Mouse (Mus musculus) lung, postnatal 36 days (tissue): ENCODE measurements at regions not wholly inside any gene's neighbourhood (a gene's known extent, or its start where the extent isn't known, plus 50 kb on each side); places are given as distances from the start of the nearest gene placed in this dataset.

Experiments
- DNase-seq: peaks from one replicate; pipeline ENCODE4 v3.0.0; 2022; ENCODE audit warnings: mixed read lengths

DNA sequence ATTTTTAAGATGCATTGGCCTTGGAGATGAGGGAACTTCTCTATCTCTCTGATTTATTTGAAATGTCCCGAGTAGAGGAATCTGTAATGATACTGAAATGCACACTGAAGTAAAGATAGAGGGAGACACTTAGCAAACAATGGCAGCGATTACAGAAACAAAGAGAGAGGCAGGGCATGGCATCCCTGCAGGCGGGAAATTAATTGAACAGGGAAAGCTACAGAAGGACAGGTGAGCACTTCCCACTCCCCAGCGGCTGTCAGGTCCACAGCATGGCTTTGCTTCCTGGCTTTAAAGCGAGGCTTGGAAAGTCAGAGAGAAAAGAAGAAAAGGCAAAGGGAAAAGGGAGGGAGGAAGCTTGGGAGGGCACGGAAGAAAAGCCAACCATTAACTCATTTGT, 125.3 kb upstream of the Cnr1 start:
- no peak for DNase-seq

DNA sequence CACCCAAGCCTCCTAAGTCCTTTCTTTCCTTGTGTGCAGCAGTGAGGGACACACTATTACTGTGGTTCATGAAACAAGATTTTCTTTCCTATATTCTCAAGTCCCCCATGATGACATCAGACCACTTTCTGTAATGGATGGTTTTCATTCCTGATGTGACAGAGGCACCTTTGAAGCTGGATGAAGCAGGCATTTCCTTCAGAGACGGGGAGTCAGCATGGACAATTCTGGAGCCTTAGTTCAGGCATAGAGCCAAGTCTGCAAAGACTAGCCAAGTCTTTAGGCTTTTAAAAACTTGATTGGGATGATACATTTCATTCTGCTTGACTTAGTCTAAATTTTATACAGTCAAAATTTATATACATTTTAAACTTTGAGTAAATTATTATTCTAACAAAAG, 124.6 kb upstream of the Cnr1 start:
- DNase-seq: no peak

DNA sequence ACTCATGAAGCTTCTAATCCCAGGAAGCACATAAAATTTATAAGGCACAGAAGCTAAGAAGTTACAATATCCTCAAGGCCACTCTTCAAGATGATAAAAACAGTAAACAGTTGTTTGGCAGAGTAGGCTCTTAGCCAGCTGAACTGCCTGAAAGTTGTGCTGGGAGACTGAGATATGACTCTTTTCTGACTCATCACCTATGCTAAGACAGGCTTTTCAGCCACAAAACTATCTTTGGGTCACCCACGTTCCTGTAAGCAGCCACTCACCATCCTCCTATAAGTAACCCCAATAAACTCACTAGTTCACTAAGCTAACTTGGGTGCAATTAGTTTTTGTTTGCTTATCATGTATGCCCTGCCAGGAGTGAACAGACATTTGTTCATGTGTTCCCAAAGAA, 112.1 kb upstream of the Cnr1 start:
- DNase-seq: no peak

DNA sequence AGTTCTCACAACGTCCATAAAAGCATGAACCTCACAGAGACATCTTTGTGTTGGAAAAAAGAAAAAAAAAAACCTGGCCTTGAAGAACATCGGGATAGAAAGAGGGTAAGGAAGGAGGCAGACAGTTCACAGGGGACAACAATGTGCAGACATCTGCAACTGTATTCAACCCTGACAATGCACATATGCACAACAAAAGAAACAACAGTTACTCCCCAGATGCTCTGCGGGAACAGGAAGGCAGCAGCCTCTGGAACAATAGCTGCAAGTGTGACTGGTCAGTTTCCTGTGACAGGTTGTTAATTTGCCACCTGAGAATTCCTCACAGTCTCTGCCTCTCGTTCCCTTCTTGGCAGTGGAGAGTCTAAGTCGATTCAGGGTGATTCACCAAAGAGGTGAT, 100.5 kb upstream of the Cnr1 start:
- DNase-seq: no peak

DNA sequence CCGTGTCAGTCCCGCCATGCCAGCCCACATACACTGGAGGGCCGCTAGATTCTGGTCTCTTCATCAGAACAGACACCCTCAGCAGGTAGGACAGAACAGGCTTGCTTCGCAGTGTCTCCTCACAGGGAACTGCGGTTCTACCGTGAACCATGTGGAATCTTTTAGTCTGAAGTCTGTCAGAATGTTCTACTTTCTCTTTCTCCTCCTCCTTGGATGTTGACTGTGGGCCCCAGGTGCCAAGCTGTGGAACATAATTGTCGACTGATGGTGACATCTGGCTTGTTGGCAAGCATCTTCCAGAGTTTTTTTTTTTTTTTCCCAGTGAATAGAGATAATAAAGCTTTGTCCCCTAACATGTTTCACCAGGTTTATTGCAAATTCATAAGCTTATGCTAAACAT, 91.3 kb upstream of the Cnr1 start:
- DNase-seq: no peak

DNA sequence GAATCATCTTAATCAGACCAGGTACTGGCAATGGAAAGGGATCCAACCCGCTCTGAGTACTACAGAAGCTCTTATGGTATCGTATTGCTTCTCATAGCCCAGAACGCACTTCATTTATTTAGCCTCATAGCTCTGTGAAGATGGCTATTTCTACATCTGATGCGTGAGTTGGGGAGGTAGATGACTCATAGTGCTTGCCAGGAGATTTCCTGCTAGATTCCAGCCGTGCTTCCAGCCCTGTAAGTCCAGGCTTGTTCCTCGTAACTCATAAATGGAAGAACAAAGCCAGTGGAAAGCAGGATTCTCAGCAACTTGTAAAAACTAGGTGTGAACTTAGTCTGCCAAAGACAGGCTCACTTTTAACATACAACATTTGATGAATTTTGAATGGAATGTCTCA, 86.0 kb upstream of the Cnr1 start:
- no peak for DNase-seq

DNA sequence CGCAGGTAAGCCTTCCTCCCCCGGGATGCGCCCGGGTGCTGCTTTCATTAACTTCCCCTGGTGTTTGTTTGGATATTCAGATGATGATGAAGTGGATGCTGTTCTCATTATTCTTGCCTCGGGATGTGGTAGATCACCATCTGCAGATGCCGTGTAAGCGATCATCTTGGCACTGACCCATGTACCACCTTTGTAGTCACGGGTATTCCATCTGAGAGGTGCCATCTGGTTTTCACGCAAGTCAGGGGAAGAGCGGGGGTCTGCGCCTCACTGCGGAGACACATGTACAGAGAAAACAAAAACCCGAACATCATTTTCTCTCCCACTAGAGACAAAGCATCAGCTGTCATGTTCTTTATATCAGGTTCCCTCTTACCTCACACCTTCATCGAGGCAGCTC, 84.3 kb upstream of the Cnr1 start:
- DNase-seq: no peak

DNA sequence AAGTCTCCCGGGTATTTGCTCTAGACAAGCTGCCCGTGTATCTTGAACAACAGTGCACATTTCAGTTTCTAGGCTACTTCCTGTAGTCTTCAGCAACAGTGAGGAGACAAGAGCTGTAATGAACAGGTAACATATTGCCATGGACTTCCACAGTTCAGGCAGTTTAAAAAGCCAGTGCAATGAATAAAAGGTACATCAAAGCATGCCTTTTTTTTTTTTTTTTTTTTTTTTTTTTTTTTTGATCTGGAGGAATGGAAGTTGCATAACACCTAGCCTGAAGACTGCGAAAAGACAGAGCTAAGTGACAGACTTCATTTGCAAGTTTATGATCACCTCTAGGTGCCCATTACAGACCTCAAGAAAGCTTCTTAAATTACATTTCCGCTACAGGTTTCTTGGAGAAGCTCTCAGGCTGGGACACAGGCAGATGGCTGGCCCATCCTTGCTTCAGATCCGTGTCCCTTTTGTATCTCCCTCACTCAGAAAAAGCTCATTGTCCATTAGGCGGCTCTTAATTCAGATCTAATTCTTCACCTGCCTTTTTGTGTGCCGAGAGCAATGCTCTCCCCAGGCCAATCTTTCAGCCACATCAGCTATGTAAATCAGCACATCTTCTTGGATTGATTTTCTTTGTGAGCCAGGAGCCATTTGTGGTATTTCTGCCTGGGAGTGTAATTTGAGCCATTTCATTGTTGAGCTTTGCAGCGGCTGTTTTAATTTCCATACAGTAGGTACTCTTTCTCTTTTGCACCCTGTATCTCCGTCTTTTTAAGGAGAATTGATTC, 78.6 kb upstream of the Cnr1 start:
- no peak for DNase-seq

DNA sequence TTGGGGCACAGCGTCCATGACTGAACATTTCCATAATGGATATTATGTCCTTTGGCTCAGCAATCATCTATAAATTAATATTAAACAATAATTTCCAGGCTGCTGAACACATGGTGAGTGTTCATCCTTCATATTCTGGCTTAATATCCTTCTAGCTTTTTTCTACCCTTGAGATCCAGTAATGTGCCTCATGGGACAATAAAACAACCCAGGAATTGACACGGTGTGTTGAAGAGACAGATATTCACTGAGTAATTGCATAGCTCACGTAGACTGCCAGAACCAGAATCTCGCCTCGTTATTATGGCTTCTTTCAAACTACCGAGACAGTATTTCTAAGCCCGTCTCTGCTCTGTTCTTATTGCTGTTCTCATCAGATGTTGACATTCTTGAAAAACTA, 74.1 kb upstream of the Cnr1 start:
- DNase-seq: no peak

DNA sequence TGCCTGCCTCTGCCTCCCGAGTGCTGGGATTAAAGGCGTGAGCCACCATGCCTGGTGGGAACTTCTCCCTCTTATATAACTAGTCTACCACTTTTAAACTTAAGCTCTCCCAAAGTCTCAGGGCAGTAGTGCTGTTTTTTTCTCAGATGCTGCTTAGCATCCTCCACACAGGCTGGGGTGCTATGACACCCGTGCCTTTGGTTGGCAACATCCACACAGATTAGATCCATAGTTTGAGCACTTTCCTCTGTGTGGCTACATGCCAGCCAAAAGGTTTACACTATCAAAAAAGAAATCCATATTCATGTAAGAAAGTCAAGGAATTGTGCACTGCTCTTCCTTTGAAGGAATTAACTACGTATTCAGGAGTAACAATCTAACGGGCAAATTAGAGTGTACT, 72.1 kb upstream of the Cnr1 start:
- DNase-seq: no peak

DNA sequence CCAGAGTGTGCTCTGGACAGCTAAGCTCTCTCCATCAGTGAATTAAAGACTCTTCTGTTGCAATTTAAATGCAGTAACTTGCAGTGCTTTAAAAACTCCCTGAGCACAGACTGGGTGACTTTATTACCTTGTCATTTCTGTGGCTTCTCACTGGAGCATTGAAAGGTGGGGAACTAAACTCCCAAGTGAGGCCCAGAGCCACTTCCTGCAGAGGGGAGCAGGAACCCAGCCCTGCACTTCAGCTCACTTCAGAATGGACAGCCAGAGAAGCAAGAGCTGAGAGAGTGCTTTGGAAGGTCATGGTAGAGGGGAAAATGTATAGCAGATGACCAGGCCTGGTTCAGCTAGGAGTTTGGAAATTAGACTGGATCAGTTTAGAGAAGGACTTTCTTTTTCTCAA, 69.3 kb upstream of the Cnr1 start:
- no peak for DNase-seq

DNA sequence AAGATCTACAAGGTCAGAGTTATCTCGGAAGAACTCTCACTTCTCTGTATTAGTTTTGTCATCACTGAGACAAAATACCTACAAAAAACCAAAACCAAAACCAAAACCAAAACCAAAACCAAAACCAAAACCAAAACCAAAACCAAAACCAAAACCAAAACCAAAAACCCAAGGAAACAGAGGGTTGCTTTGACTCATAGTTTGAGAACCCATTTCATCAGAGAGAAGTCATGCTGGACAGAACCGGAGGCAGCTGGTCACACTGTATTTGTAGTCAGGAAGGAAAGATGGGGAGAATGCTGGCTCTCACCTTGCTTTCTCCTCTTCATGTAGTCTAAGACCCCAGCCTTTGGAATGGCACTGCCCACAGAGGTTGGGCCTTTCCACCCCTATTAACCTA, 57.3 kb upstream of the Cnr1 start:
- no peak for DNase-seq

DNA sequence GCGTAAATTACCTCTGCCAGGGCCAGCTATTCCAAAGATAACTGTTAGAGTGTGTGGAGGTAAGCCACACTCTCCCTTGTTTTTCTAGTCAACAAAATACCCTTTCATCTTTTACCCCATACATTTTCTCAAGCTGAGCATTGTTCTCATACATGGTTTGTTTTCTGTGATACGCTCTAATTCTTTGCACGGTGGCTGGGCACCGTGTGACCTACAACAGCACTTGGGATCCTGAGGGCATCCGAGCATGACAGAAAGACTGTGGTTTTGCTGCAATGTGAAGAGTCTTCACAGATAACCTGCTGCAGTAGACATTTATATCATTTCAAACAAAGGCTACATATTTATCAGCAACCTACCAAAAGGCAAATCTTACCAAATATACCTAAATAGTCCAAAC, 55.1 kb upstream of the Cnr1 start:
- no peak for DNase-seq
